Comparison of ENCODE assay signal across 11 mouse cellular contexts in the genomic region with DNA sequence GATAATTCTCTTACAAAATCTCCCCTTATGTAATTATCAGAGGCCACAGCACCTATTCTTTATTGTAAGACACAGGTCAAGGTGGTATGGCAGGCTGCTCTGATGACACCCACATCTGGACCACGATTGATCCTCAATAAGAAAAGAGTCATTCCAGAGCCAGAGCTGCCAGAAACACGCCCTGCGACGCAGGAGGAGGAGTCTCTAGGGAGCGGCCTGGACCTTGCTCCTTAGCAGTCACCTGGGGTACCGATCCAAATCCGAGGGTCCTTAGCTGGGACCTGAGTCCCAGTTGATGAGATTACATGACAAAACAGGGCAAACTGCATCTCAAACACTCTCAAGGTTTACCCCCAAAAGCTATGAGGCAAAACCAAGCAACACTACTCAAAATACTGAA. TPM values are rescaled to one million over a fixed set of nuclear protein-coding genes. Genes with fewer than 3 reads are reported as not detected.
DNase-seq lines count a peak whose midpoint lies in the region; ATAC-seq and TF ChIP-seq lines count a peak whose summit lies in the region.
"Had no signal": no experiment of that assay in that cellular context is flagged by ENCODE, and none has a peak within 500 bp of the region (broad histone marks: within the 10 kb centered on the region; RNA-seq: fewer than 3 reads in every experiment).

No protein-coding gene starts in this region.

- H3K27me3 ChIP-seq in liver, adult 2 months (ENCODE audit: control insufficient read depth, insufficient read depth, low read length) = no peaks in the 10 kb centered on the region
- H3K27me3 ChIP-seq in embryonic facial prominence, embryonic 14.5 days (replicated peaks; ENCODE audit: control insufficient read depth, insufficient read depth, low read length) = no peaks in the 10 kb centered on the region
- 0 out of 2 replicates have a peak, but pooled peaks cover 2% of the 10 kb centered on the region for H3K27me3 ChIP-seq in kidney, embryonic 16.5 days (ENCODE audit: insufficient read depth, low read length)
- 0 out of 2 replicates have a peak, but pooled peaks cover 4% of the 10 kb centered on the region for H3K27me3 ChIP-seq in neural tube, embryonic 15.5 days (replicated peaks)

- peak overlapping the region; percentile 63; the same call in 1 of the 2 replicates for H3K4me2 ChIP-seq in embryonic facial prominence, embryonic 14.5 days (ENCODE audit: low read depth, low read length)
- H3K4me2 ChIP-seq in kidney, embryonic 16.5 days (replicated peaks; ENCODE audit: low read depth, low read length) = peak overlapping the region; percentile 71; the same call in 1 of the 2 replicates
- peak overlapping the region; percentile 83 for H3K4me2 ChIP-seq in neural tube, embryonic 15.5 days

- TF ChIP-seq POLR2A in liver, adult 2 months (IDR thresholded peaks at IDR 0.05; ENCODE audit: extremely low read depth, insufficient read depth, low read length) = no peak

- peak; percentile 51 for DNase-seq in liver, adult 2 months (ENCODE audit: extremely low read depth, low read depth, low spot score)
- DNase-seq in liver = no peak
- DNase-seq in embryonic facial prominence, embryonic 14.5 days (ENCODE audit: low spot score) = no peak
- no peak for DNase-seq in adrenal gland, postnatal 25 days
- DNase-seq in adrenal gland, adult 8-10 months = no peak
- DNase-seq: embryo, embryonic 11 days; thymus, postnatal 4 days had no signal

- TF ChIP-seq CTCF in liver, adult 2 months (IDR thresholded peaks at IDR 0.05; ENCODE audit: low read depth, low read length) = no peak

- no peak overlapping the region for H3K9ac ChIP-seq in liver, adult 2 months (ENCODE audit: low read depth, low read length)
- no peak overlapping the region for H3K9ac ChIP-seq in embryonic facial prominence, embryonic 14.5 days (ENCODE audit: low read depth, low read length)
- no peak overlapping the region for H3K9ac ChIP-seq in kidney, embryonic 16.5 days (replicated peaks; ENCODE audit: low read length)
- no peak overlapping the region for H3K9ac ChIP-seq in neural tube, embryonic 15.5 days (replicated peaks)

- 26% methylated on average over 7 of the region's 7 CpGs for WGBS in liver, adult 2 months
- WGBS in embryonic facial prominence, embryonic 14.5 days = 88% methylated on average over 7 of the region's 7 CpGs
- WGBS in kidney, embryonic 16.5 days = 76% methylated on average over 7 of the region's 7 CpGs
- WGBS in neural tube, embryonic 15.5 days = 95% methylated on average over 7 of the region's 7 CpGs

- peak overlapping the region; percentile 68 for H3K27ac ChIP-seq in liver, adult 2 months (replicated peaks; ENCODE audit: insufficient read depth, low read depth, low read length)
- no peak overlapping the region for H3K27ac ChIP-seq in embryonic facial prominence, embryonic 14.5 days (replicated peaks; ENCODE audit: low read depth, low read length)
- H3K27ac ChIP-seq in kidney, embryonic 16.5 days (ENCODE audit: low read length) = no peak overlapping the region
- H3K27ac ChIP-seq in neural tube, embryonic 15.5 days (replicated peaks) = no peak overlapping the region
- H3K27ac ChIP-seq: layer of hippocampus, adult 2 months had no signal

- H3K36me3 ChIP-seq in liver, adult 2 months (ENCODE audit: control insufficient read depth, insufficient read depth, low read length) = peaks cover 29% of the 10 kb centered on the region
- H3K36me3 ChIP-seq in embryonic facial prominence, embryonic 14.5 days (ENCODE audit: control insufficient read depth, insufficient read depth, low read length) = peaks cover 35% of the 10 kb centered on the region
- H3K36me3 ChIP-seq in kidney, embryonic 16.5 days (ENCODE audit: insufficient read depth, low read length) = peaks cover 36% of the 10 kb centered on the region
- peaks cover 29% of the 10 kb centered on the region for H3K36me3 ChIP-seq in neural tube, embryonic 15.5 days

- peaks cover 15% of the 10 kb centered on the region; the same call in 1 of the 2 replicates for H3K79me2 ChIP-seq in liver, adult 2 months (ENCODE audit: control insufficient read depth, insufficient read depth, low read length)

- ATAC-seq in embryonic facial prominence, embryonic 14.5 days (ENCODE audit: low read depth) = no peak
- no peak for ATAC-seq in kidney, embryonic 16.5 days (ENCODE audit: low FRiP score, low TSS enrichment)
- no peak for ATAC-seq in neural tube, embryonic 15.5 days (ENCODE audit: low FRiP score)
- ATAC-seq: activated CD4-positive, CD25-positive, alpha-beta regulatory T cell, adult 4 months had no signal

- H3K9me3 ChIP-seq in embryonic facial prominence, embryonic 14.5 days (ENCODE audit: control insufficient read depth, low read length) = 0 out of 2 replicates have a peak, but pooled peaks cover 5% of the 10 kb centered on the region
- H3K9me3 ChIP-seq in kidney, embryonic 16.5 days (ENCODE audit: low read length) = peaks cover 3% of the 10 kb centered on the region; the same call in 1 of the 2 replicates
- H3K9me3 ChIP-seq in neural tube, embryonic 15.5 days (replicated peaks) = no peaks in the 10 kb centered on the region

- 0 out of 2 replicates have a peak overlapping the region, but pooled peaks have one; percentile 8 for H3K4me3 ChIP-seq in liver, adult 2 months (ENCODE audit: insufficient read depth, low read depth, low read length)
- no peak overlapping the region for H3K4me3 ChIP-seq in embryonic facial prominence, embryonic 14.5 days (ENCODE audit: low read depth, low read length)
- H3K4me3 ChIP-seq in kidney, embryonic 16.5 days (ENCODE audit: low read length) = no peak overlapping the region
- no peak overlapping the region for H3K4me3 ChIP-seq in neural tube, embryonic 15.5 days (replicated peaks)
- H3K4me3 ChIP-seq: layer of hippocampus, adult 2 months had no signal

- peaks cover 11% of the 10 kb centered on the region for H3K4me1 ChIP-seq in liver, adult 2 months (ENCODE audit: control insufficient read depth, insufficient read depth, low read length)
- H3K4me1 ChIP-seq in embryonic facial prominence, embryonic 14.5 days (ENCODE audit: control insufficient read depth, insufficient read depth, low read length) = peaks cover 26% of the 10 kb centered on the region
- H3K4me1 ChIP-seq in kidney, embryonic 16.5 days (ENCODE audit: insufficient read depth, low read length) = peaks cover 33% of the 10 kb centered on the region
- H3K4me1 ChIP-seq in neural tube, embryonic 15.5 days = peaks cover 33% of the 10 kb centered on the region

RNA-seq across cellular contexts. Expression of gene Txn1, which starts 2.4 kb away (rescaled TPM):
- total RNA-seq in liver, adult 2 months (2014; rRNA removed) = 138 and 151 TPM in 2 replicates
- polyA plus RNA-seq in liver, adult 2 months (2012; rRNA removed) = 246 and 257 TPM in 2 replicates
- 367 and 373 TPM in 2 replicates for polyA plus RNA-seq in embryonic facial prominence, embryonic 14.5 days (2014; fragmentation: Nextera tagmentation; extraction: Ambion mirVana)
- 426 and 432 TPM in 2 replicates for polyA plus RNA-seq in kidney, embryonic 16.5 days (2015; fragmentation: Nextera tagmentation; extraction: Ambion mirVana)
- 325 and 355 TPM in 2 replicates for polyA plus RNA-seq in neural tube, embryonic 15.5 days (2015; fragmentation: Nextera tagmentation; extraction: Ambion mirVana)
- total RNA-seq in adrenal gland, postnatal 25 days (2021) = 279 and 314 TPM in 2 replicates
- total RNA-seq in adrenal gland, adult 8-10 months (2022) = 100 to 1,000 TPM; 215 to 295 (median 238) TPM

RNA-seq across cellular contexts. Expression of gene D630039A03Rik, which starts 37.7 kb away (rescaled TPM):
- 3.2 and 4.9 TPM in 2 replicates for total RNA-seq in liver, adult 2 months (2014; rRNA removed)
- polyA plus RNA-seq in liver, adult 2 months (2012; rRNA removed) = 10.2 and 14.3 TPM in 2 replicates
- 0.19 and 0.42 TPM in 2 replicates for polyA plus RNA-seq in embryonic facial prominence, embryonic 14.5 days (2014; fragmentation: Nextera tagmentation; extraction: Ambion mirVana)
- polyA plus RNA-seq in kidney, embryonic 16.5 days (2015; fragmentation: Nextera tagmentation; extraction: Ambion mirVana) = 1.7 and 2.2 TPM in 2 replicates
- 0.36 and 0.74 TPM in 2 replicates for polyA plus RNA-seq in neural tube, embryonic 15.5 days (2015; fragmentation: Nextera tagmentation; extraction: Ambion mirVana)
- 9.2 and 10.0 TPM in 2 replicates for total RNA-seq in adrenal gland, postnatal 25 days (2021)
- 10 to 100 TPM; 13.0 to 17.0 (median 15.0) TPM for total RNA-seq in adrenal gland, adult 8-10 months (2022)

RNA-seq across cellular contexts. Expression of gene Txndc8, which starts 55.1 kb away (rescaled TPM):
- total RNA-seq in liver, adult 2 months (2014; rRNA removed) = not detected in 2 replicates
- not detected in 2 replicates for polyA plus RNA-seq in liver, adult 2 months (2012; rRNA removed)
- not detected in 2 replicates for polyA plus RNA-seq in embryonic facial prominence, embryonic 14.5 days (2014; fragmentation: Nextera tagmentation; extraction: Ambion mirVana)
- polyA plus RNA-seq in kidney, embryonic 16.5 days (2015; fragmentation: Nextera tagmentation; extraction: Ambion mirVana) = not detected in 2 replicates
- polyA plus RNA-seq in neural tube, embryonic 15.5 days (2015; fragmentation: Nextera tagmentation; extraction: Ambion mirVana) = not detected in 2 replicates
- not detected in 2 replicates for total RNA-seq in adrenal gland, postnatal 25 days (2021)
- not detected for total RNA-seq in adrenal gland, adult 8-10 months (2022)
- total RNA-seq: layer of hippocampus, adult 2 months had no signal
- polyA plus RNA-seq: activated CD4-positive, CD25-positive, alpha-beta regulatory T cell, adult 4 months had no signal
